Mouse (Mus musculus) WW6 (cell line): ENCODE results near the gene BC049352.

Experiments used
- DNase-seq: peaks from one replicate; pipeline ENCODE4 v3.0.0-alpha.2; 2013; ENCODE audit warnings: low read depth, low spot score

BC049352 gene

DNA sequence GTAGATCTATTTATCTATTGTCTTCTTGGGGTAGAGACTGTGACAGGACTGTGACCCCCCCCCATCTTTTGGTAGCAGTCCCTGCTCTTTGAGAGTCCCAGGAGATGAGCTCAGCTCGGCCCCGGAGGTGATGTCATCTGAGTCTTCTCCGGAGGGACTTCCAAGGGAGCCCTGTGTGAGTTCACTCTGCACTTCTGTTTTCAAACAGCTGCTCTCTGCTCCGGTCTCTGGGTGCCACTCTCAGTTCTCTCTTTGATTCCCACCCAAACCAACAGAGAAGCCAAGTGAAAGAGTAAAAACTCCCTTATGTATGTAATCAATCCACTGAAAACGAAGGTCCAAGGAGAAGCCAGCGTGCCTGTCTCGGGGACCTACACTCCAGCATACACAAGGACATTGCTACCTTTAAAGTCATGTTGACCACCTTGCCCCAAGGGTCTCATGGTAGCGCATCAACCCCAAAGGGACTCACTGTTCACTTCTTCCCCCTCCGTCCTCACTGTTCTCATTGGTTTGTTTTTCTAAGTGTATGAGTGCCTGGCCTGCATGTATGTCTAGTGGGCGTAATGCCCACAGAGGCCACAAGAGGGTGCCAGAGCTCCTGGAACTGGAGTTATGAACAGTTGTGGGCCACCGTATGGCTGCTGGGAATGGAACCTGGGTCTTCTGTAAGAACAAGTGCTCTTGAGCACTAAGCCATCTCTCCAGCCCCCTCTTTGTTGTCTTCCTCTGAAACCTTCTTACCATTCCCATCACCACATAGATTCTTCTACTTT, 117.6 kb downstream of the BC049352 start:
- peak; percentile 45 for DNase-seq
